Mouse (Mus musculus) liver, postnatal 0 days (tissue): ENCODE data around the gene Lrch4. TPM values are rescaled to one million over a fixed set of nuclear protein-coding genes. Genes with fewer than 3 reads are reported as not detected.

Experiments
- ATAC-seq: fragments of 200-750 bp; cut with Nextera tagmentation; 2 replicates; pipeline ENCODE4 v1.8.0; 2017; ENCODE audit warnings: mild to moderate bottlenecking, moderate library complexity
- DNase-seq: peaks from one replicate; pipeline ENCODE4 v3.0.0-alpha.2; 2016
- H3K27ac ChIP-seq: fragments of 300-500 bp; sonication (generic); 2 replicates; pipeline ENCODE4 v1.5.1; 2014; ENCODE audit warnings: antibody characterized with exemption, moderate library complexity, mild to moderate bottlenecking, low read depth
- H3K27me3 ChIP-seq: fragments of 300-500 bp; sonication (generic); 2 replicates; pipeline ENCODE4 v1.6.1; 2014; ENCODE audit warnings: low read length, control low read depth, mixed read lengths; ENCODE audit not compliant: insufficient read depth
- H3K36me3 ChIP-seq: fragments of 300-500 bp; sonication (generic); replicated peaks from 2 replicates; pipeline ENCODE4 v1.6.1; 2014; ENCODE audit warnings: mild to moderate bottlenecking, control low read depth, low read length, moderate library complexity, mixed read lengths; ENCODE audit not compliant: insufficient read depth
- H3K4me1 ChIP-seq: fragments of 300-500 bp; sonication (generic); 2 replicates; pipeline ENCODE4 v1.6.1; 2014; ENCODE audit warnings: antibody characterized with exemption, mild to moderate bottlenecking, control low read depth; ENCODE audit not compliant: insufficient read depth
- H3K4me2 ChIP-seq: fragments of 300-500 bp; sonication (generic); 2 replicates; pipeline ENCODE4 v1.6.1; 2014; ENCODE audit warnings: low read depth, mild to moderate bottlenecking, low read length, moderate library complexity, mixed read lengths
- H3K4me3 ChIP-seq: fragments of 300-500 bp; sonication (generic); 2 replicates; pipeline ENCODE4 v1.5.1; 2014; ENCODE audit warnings: low read depth, low read length
- H3K9ac ChIP-seq: fragments of 300-500 bp; sonication (generic); replicated peaks from 2 replicates; pipeline ENCODE4 v1.6.1; 2014; ENCODE audit warnings: mild to moderate bottlenecking, moderate library complexity
- H3K9me3 ChIP-seq: fragments of 300-500 bp; sonication (generic); 2 replicates; pipeline ENCODE4 v1.6.1; 2016; ENCODE audit warnings: mild to moderate bottlenecking, control low read depth, low read length, mixed read lengths
- CTCF ChIP-seq: sonication (generic); IDR thresholded peaks from 2 replicates; pipeline ENCODE4 v1.5.1; 2016; ENCODE audit warnings: antibody characterized with exemption, low read depth
- EP300 ChIP-seq: IDR thresholded peaks from 2 replicates; pipeline ENCODE4 v1.6.1; 2016; ENCODE audit warnings: antibody characterized with exemption, low read depth, mild to moderate bottlenecking
- WGBS: fragments of 180-500 bp; shearing (Covaris S2); extraction: QIAGEN DNeasy Blood & Tissue Kit; methylation state at CpG from one replicate; pipeline ENCODE4 v1.1.7; 2014; ENCODE audit not compliant: insufficient replicate concordance; 5-methylcytosine and 5-hydroxymethylcytosine counted together
- polyA plus RNA-seq: library from polyadenylated mRNA; unstranded; fragments of >200 nt; fragmentation: Nextera tagmentation; extraction: Ambion mirVana; gene quantifications from 2 replicates; pipeline ENCODE4 v1.2.1, GENCODE M21; 2015

Gene Lrch4
- polyA plus RNA-seq = 24.1 and 24.3 TPM in 2 replicates

DNA sequence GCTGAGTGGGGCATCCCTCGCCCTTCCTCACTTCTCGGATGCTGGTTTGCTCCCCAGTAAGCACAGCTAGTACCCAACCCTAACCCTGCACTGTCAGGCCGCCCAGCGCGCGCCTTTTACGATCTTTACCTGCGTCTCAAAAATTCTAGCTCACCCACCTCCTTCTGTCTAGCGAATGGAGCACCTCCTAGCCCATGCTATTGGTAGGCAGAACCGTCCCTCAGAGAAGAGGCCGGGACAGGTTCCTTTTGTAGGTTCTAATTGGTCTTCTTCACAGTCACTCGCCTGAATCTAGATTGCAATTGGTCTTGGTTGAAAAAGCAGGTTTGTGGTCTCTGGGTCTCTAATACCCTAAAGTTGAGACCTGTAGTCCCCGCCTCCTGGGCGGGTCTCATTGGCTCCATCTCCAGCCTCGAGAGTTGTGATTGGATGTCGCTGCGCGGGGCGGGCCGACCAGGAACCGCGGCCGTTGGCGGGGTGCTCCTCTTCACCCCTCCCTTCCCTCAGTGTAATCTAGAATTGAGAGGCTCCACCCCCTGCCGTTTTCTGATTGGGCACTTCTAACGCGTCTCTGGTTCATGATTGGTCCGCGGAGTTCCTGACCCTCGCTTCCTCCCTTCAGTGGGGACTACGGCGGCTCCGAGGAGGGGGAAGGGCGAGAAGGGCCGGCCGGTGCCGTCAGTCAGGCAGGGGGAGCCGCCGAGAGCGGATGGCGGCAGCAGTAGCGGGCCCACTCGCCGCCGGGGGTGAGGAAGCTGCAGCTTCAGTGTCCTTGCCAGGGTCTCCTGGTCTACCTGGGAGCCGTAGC is at the start of gene Lrch4, which contains the start of the genes Fbxo24 and Gm20605:
Gene Lrch4 (plus strand): TSS at position 624 of the 808 bp plus-strand sequence.
Gene Fbxo24 (minus strand): TSS at position 505 of the 808 bp plus-strand sequence.
Gene Gm20605 (plus strand): TSS at position 678 of the 808 bp plus-strand sequence.
- peak; percentile 34 for TF ChIP-seq CTCF
- TF ChIP-seq EP300 = peak; percentile 52
- peak within 1 kb of the TSS; percentile 96 for H3K4me3 ChIP-seq
- peak within 1 kb of the TSS; percentile 99 for H3K27ac ChIP-seq
- peak; percentile 99 for DNase-seq
- peak within 1 kb of the TSS; percentile 86 for H3K4me2 ChIP-seq
- peaks cover 7% of the 10 kb centered on the region for H3K36me3 ChIP-seq
- ATAC-seq = peak; percentile 95
- under 1% methylated on average over 45 of the region's 46 CpGs for WGBS
- H3K27me3 ChIP-seq = no peaks in the 10 kb centered on the region
- H3K4me1 ChIP-seq = peaks cover 46% of the 10 kb centered on the region
- H3K9me3 ChIP-seq = no peaks in the 10 kb centered on the region
- H3K9ac ChIP-seq = peak within 1 kb of the TSS; percentile 94

GRCm38 (mm10) chr5:137580246-137580645 is 48.7 kb upstream of the Lrch4 start:
- Histone ChIP-seq H3K4me2 (no peak overlapping the region), H3K27me3 (no peaks in the 10 kb centered on the region), H3K27ac (peak overlapping the region; percentile 90), H3K9ac (no peak overlapping the region), H3K4me1 (peaks cover 12% of the 10 kb centered on the region), H3K36me3 (peaks cover 42% of the 10 kb centered on the region), H3K4me3 (no peak overlapping the region), H3K9me3 (no peaks in the 10 kb centered on the region)
- ATAC-seq = peak; percentile 96
- 37% methylated on average over 6 of the region's 6 CpGs for WGBS
- peak; percentile 51 for DNase-seq
- TF ChIP-seq CTCF (no peak), EP300 (no peak)

DNA sequence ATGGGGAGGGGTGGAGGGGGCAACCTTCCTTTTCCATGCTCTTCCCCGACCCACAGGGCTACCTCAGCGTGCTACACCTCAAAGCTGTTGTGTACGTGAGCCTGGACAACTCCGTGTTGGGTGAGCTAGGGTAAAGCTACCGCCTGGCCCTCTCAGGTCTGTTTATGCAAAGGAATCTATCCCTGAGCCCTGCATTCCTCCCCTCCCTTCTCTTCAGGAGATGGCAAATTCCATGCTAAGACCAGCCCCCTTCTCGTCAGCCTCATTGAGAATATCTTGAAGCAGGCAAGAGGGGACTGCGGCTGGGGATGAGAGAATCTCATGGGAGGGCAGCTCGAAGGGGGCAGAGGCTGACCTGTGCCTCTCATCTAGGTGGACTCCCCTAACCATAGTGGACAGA is 46.2 kb upstream of the Lrch4 start:
- ATAC-seq = no peak
- Histone ChIP-seq H3K9me3 (no peaks in the 10 kb centered on the region), H3K36me3 (peaks cover 42% of the 10 kb centered on the region), H3K4me1 (peaks cover 12% of the 10 kb centered on the region), H3K4me2 (no peak overlapping the region), H3K27ac (no peak overlapping the region), H3K4me3 (no peak overlapping the region), H3K27me3 (no peaks in the 10 kb centered on the region), H3K9ac (no peak overlapping the region)
- DNase-seq = no peak
- no peak for TF ChIP-seq EP300
- TF ChIP-seq CTCF = no peak
- WGBS = 76% methylated on average over 8 of the region's 8 CpGs

- Histone ChIP-seq H3K4me3 (no peak overlapping the region), H3K4me2 (peak overlapping the region; percentile 50), H3K9me3 (no peaks in the 10 kb centered on the region), H3K36me3 (peaks cover 34% of the 10 kb centered on the region), H3K4me1 (peaks cover 12% of the 10 kb centered on the region), H3K27ac (no peak overlapping the region), H3K9ac (no peak overlapping the region), H3K27me3 (no peaks in the 10 kb centered on the region)
- ATAC-seq (no peak), DNase-seq (no peak)
- TF ChIP-seq CTCF = no peak
- no peak for TF ChIP-seq EP300
- 37% methylated on average over 27 of the region's 27 CpGs for WGBS
Measured at GRCm38 (mm10) chr5:137583670-137584169, 45.2 kb upstream of the Lrch4 start.

DNA sequence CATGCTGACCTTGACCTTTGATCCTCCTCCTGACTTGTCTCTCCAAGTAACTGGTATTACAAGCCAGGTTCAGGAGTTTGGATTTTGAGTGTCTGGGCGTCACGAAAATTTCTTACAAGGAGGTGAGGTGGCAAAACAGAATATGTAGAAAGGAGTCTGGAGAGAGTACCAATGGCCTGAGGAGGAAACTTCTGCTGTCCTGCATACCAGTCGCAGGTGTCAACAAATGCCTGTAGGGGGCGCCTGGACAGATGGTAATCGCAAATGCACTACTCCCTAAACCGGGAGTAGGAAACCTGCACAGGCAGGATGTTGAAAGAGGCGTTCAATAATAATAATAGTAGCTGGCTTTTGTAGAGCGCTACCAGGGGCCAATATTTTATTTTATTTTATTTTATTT is 43.9 kb upstream of the Lrch4 start:
- Histone ChIP-seq H3K9me3 (no peaks in the 10 kb centered on the region), H3K4me2 (no peak overlapping the region), H3K4me3 (no peak overlapping the region), H3K27ac (no peak overlapping the region), H3K9ac (no peak overlapping the region), H3K27me3 (no peaks in the 10 kb centered on the region), H3K4me1 (peaks cover under 1% of the 10 kb centered on the region), H3K36me3 (peaks cover 26% of the 10 kb centered on the region)
- 27% methylated on average over 8 of the region's 8 CpGs for WGBS
- ATAC-seq (no peak), DNase-seq (peak; percentile 69)
- peak; percentile 69 for TF ChIP-seq CTCF
- TF ChIP-seq EP300 = no peak

GRCm38 (mm10) chr5:137590507-137590906 is 38.4 kb upstream of the Lrch4 start:
- Histone ChIP-seq H3K36me3 (0 out of 2 replicates have a peak, but pooled peaks cover 5% of the 10 kb centered on the region), H3K27ac (no peak overlapping the region), H3K27me3 (no peaks in the 10 kb centered on the region), H3K4me2 (no peak overlapping the region), H3K9me3 (no peaks in the 10 kb centered on the region), H3K4me3 (no peak overlapping the region), H3K4me1 (no peaks in the 10 kb centered on the region), H3K9ac (no peak overlapping the region)
- ATAC-seq (no peak), DNase-seq (no peak)
- TF ChIP-seq EP300 (no peak), CTCF (no peak)
- 77% methylated on average over 5 of the region's 5 CpGs for WGBS
